Mouse (Mus musculus) C2C12 (cell line): ENCODE measurements around the gene Iqcf4. TPM values are rescaled to one million over a fixed set of nuclear protein-coding genes. Genes with fewer than 3 reads are reported as not detected.
"Not testable (repeated sequence)": the region's sequence is repeated elsewhere in the genome, so short reads cannot be mapped to it uniquely, and the experiment has no call there.

ENCODE experiments used
- H3K27me3 ChIP-seq: one replicate; pipeline ENCODE4 v1.6.1; 2011; ENCODE audit not compliant: control insufficient read depth, insufficient read depth, insufficient read length
- H3K36me3 ChIP-seq: one replicate; pipeline ENCODE4 v1.6.1; 2011; ENCODE audit not compliant: control insufficient read depth, insufficient read depth
- H3K4me3 ChIP-seq: one replicate; pipeline ENCODE4 v1.5.1; 2011; ENCODE audit warnings: mild to moderate bottlenecking, control low read depth; ENCODE audit not compliant: poor library complexity, insufficient read depth, severe bottlenecking
- H3K79me2 ChIP-seq: one replicate; pipeline ENCODE4 v1.6.1; 2011; ENCODE audit not compliant: control insufficient read depth, insufficient read depth
- H3K79me3 ChIP-seq: one replicate; pipeline ENCODE4 v1.6.1; 2011; ENCODE audit warnings: low read depth, control low read depth
- H3ac ChIP-seq: one replicate; pipeline ENCODE3; 2011; ENCODE audit warnings: low read depth; ENCODE audit not compliant: control insufficient read depth, insufficient read length
- CEBPB ChIP-seq: IDR thresholded peaks from one replicate; pipeline ENCODE4 v1.6.1; 2011; ENCODE audit warnings: low read depth, mild to moderate bottlenecking, control low read depth, moderate library complexity
- CTCF ChIP-seq: IDR thresholded peaks from one replicate; pipeline ENCODE4 v1.5.1; 2011; ENCODE audit not compliant: control insufficient read depth, insufficient read depth, insufficient read length
- FOSL1 ChIP-seq: IDR thresholded peaks from one replicate; pipeline ENCODE4 v1.8.0; 2011; ENCODE audit warnings: mild to moderate bottlenecking, low read length; ENCODE audit not compliant: poor library complexity, insufficient read depth, severe bottlenecking
- MAX ChIP-seq: IDR thresholded peaks from one replicate; pipeline ENCODE4 v1.6.1; 2011; ENCODE audit warnings: mild to moderate bottlenecking, control low read depth
- MYOD1 ChIP-seq: IDR thresholded peaks from one replicate; pipeline ENCODE4 v1.6.1; 2011; ENCODE audit warnings: low read depth; ENCODE audit not compliant: control insufficient read depth, insufficient read length
- MYOG ChIP-seq: IDR thresholded peaks from one replicate; pipeline ENCODE4 v1.6.1; 2011; ENCODE audit not compliant: control insufficient read depth, insufficient read length; ENCODE audit errors: extremely low read depth
- USF1 ChIP-seq: IDR thresholded peaks from one replicate; pipeline ENCODE4 v1.6.1; 2011; ENCODE audit warnings: low read depth, mild to moderate bottlenecking, control low read depth, moderate library complexity
- polyA plus RNA-seq: library from polyadenylated mRNA; unstranded; fragments of >200 nt; fragmentation: generic; extraction: Trizol; gene quantifications from one replicate; pipeline ENCODE4 v1.2.1, GENCODE M21; 2012; ENCODE audit warnings: missing spikeins

The Iqcf4 gene
- polyA plus RNA-seq, 1 experiment, result not detected

DNA sequence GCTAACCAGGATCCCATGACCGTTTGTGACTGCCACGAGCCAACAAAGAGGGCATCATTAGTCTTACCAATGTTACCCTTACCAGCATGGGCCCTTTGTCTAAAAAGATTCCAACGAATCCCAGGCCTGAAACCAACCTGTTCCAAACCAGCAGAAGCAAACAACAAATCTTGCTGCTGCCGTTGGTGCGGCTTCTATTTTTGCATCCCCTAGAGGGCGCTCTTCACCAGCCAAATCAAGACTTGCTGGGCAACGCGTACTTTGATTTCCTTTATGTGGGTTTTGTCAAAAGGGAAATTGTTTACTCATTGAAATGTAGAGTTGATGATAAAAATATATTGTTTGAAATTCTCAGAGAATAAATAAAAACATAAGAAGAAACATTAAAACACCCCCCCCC, 29.8 kb upstream of the Iqcf4 start:
- Histone ChIP-seq H3K79me2 (no peaks in the 10 kb centered on the region), H3ac (no peak overlapping the region), H3K36me3 (no peaks in the 10 kb centered on the region), H3K79me3 (no peaks in the 10 kb centered on the region), H3K4me3 (no peak overlapping the region), H3K27me3 (peaks cover 20% of the 10 kb centered on the region)
- no peak for TF ChIP-seq USF1
- no peak for TF ChIP-seq MYOG
- no peak for TF ChIP-seq MYOD1
- TF ChIP-seq CTCF, result peak; percentile 4
- no peak for TF ChIP-seq MAX
- no peak for TF ChIP-seq CEBPB
- no peak for TF ChIP-seq FOSL1

DNA sequence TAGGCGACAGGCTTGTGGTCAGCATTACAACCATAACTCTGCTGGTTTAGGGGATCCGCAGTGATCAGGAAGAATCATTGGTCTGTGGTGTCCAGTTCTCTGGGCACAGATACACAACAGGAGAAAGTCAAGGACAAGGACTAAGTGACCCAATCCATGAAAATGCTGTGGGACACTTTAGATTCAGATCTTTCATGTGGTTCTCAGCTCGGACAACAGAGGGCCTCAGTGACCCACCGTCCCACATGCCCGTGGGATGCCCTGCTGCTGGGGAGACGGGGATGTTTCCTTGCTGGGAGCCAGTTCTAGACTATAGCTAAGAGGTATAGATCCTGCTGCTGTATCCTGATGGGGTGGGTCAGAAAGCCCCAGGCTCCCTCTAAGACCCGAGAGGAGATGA, 27.7 kb upstream of the Iqcf4 start:
- TF ChIP-seq FOSL1 (no peak), MYOD1 (no peak), CEBPB (no peak), USF1 (no peak), MAX (no peak), CTCF (no peak), MYOG (no peak)
- Histone ChIP-seq H3K79me3 (no peaks in the 10 kb centered on the region), H3K4me3 (no peak overlapping the region), H3K27me3 (peaks cover 19% of the 10 kb centered on the region), H3K36me3 (no peaks in the 10 kb centered on the region), H3K79me2 (no peaks in the 10 kb centered on the region), H3ac (no peak overlapping the region)

DNA sequence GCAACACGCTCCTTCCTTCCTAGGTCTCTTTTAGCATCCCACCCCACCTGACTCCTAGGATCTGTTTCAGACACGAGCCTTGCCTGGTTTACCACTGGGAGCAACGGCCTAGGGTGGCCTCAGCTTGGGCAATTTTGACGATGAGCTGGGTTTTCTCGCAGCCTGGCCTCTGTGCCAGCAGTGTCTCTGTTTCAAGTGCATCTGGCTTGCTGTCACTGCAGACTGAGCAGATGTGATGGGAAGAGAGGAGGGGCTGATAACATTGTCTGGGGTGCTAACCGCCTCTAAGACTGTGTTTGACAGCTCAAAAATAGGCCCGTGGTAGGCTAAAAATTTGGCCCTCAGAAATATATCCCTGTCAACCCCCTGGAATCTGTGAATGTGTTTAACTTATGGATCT, 25.0 kb upstream of the Iqcf4 start:
- Histone ChIP-seq H3K27me3 (peaks cover 26% of the 10 kb centered on the region), H3K79me3 (no peaks in the 10 kb centered on the region), H3K36me3 (no peaks in the 10 kb centered on the region), H3K4me3 (no peak overlapping the region), H3ac (no peak overlapping the region), H3K79me2 (no peaks in the 10 kb centered on the region)
- TF ChIP-seq CTCF, result no peak
- no peak for TF ChIP-seq CEBPB
- no peak for TF ChIP-seq MAX
- no peak for TF ChIP-seq USF1
- no peak for TF ChIP-seq MYOD1
- no peak for TF ChIP-seq MYOG
- no peak for TF ChIP-seq FOSL1

DNA sequence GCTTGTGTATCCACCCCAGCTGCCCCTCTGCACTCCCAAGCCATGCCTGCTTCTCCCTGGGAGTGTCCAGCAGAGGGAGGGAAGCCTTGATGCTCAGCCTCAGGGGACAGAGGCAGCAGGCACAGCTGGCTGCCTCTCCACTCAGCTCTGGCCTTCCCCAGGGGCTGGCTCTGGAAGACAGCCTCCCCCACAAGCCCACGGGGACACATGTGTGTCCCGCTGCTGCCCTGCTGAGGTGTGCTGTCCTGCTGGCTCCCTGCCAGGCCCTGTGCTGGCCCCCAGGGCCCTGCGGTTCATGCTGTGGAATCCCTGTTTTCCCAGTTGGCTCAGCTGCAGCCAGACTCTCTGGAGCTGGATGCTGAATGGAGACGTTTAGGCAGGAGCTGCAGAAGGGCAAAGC, 24.6 kb upstream of the Iqcf4 start:
- not testable (repeated sequence) for H3K79me2 ChIP-seq, H3K79me3 ChIP-seq, H3K4me3 ChIP-seq, H3ac ChIP-seq, H3K36me3 ChIP-seq
- peaks cover 26% of the 10 kb centered on the region for H3K27me3 ChIP-seq

DNA sequence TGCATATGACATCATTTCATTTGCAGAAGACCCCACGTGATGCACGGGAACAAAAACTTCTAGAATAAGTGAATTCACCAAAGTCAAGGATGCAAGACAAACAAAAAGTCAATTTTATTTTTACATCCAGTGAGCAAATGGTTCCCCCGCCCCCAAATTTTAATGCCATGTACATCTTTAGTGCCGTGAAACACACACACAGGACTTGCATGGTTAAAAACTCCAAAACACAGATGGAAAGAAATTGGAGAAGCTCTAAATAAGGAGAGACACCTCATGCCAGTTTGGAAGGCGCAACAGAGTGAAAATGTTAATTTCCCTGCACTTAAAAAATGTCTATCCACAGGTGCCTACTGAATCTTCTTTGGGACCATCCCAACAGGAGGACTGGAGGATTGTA, 21.4 kb upstream of the Iqcf4 start:
- H3K79me3 ChIP-seq, result no peaks in the 10 kb centered on the region
- H3K27me3 ChIP-seq, result peaks cover 17% of the 10 kb centered on the region
- no peak overlapping the region for H3ac ChIP-seq
- no peak for TF ChIP-seq MYOD1
- no peaks in the 10 kb centered on the region for H3K36me3 ChIP-seq
- no peaks in the 10 kb centered on the region for H3K79me2 ChIP-seq
- H3K4me3 ChIP-seq, result no peak overlapping the region

DNA sequence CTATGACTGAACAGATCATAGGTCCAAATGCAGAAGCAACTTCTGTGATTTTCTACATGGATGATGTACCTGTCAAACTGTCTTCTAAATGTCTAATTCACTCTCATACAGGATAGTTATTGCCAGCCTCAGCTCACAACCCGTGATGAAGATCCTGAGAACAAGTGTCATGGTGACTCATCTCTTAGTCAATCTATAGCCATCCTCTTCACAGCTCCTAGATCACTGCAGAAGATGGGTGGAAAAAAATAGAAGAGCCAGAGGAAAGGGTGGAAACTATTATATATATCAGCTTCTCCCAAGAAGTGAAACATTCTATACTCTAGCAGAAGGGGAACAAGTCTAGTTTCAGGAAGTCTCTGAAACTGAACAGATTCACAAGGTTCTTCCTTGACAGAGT, 11.8 kb upstream of the Iqcf4 start:
- TF ChIP-seq USF1 (no peak), MYOG (no peak), CEBPB (no peak), MYOD1 (no peak), MAX (no peak), FOSL1 (no peak), CTCF (no peak)
- no peaks in the 10 kb centered on the region for H3K79me3 ChIP-seq
- H3K79me2 ChIP-seq, result no peaks in the 10 kb centered on the region
- no peaks in the 10 kb centered on the region for H3K36me3 ChIP-seq
- no peak overlapping the region for H3ac ChIP-seq
- H3K4me3 ChIP-seq, result no peak overlapping the region
- H3K27me3 ChIP-seq, result peaks cover 5% of the 10 kb centered on the region

DNA sequence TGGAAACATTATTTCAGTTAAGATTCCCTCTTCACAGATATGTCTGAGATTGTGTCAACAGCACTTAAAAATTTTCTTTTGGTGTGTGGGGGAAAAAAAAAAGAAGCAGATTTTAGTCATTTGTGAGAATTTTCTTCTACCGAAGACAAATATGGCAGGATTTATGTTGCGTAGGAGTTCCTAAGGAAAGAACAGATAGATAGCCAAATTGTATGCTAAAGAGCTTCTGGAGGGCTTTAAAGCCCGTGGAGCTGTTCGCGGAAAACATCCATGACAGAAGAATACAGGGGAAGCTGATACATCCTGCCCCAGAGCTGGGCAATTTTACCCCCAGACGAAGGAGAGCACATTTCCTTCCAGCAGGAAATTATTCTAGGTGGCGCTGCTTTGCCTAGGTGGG, 9.2 kb upstream of the Iqcf4 start:
- Histone ChIP-seq H3K27me3 (peaks cover 6% of the 10 kb centered on the region), H3K36me3 (no peaks in the 10 kb centered on the region), H3ac (no peak overlapping the region), H3K79me3 (no peaks in the 10 kb centered on the region), H3K79me2 (no peaks in the 10 kb centered on the region), H3K4me3 (no peak overlapping the region)
- TF ChIP-seq CEBPB, result no peak
- no peak for TF ChIP-seq FOSL1
- TF ChIP-seq USF1, result no peak
- no peak for TF ChIP-seq CTCF
- no peak for TF ChIP-seq MYOG
- TF ChIP-seq MYOD1, result no peak
- TF ChIP-seq MAX, result no peak
